Mouse (Mus musculus): ENCODE results near the gene Hadhb. TPM values are rescaled to one million over a fixed set of nuclear protein-coding genes. Genes with fewer than 3 reads are reported as not detected.

Gene Hadhb
- 340 and 367 TPM in 2 replicates for polyA plus RNA-seq (2015; fragmentation: Nextera tagmentation; extraction: Ambion mirVana)

GRCm38 (mm10) chr5:30154474-30155394 is at the start of gene Hadhb, which contains the start of gene Hadha:
TSS of gene Hadhb (plus strand) at chr5:30155248.
TSS of gene Hadha (minus strand) at chr5:30155162.
- H3K4me3 ChIP-seq (ENCODE audit: low read length) = peak within 1 kb of the TSS; percentile 91
- WGBS = under 1% methylated on average over 53 of the region's 53 CpGs
- H3K9ac ChIP-seq (ENCODE audit: low read depth, low read length) = peak within 1 kb of the TSS; percentile 95
- H3K36me3 ChIP-seq (ENCODE audit: control insufficient read depth, insufficient read depth, low read length) = no peaks in the 10 kb centered on the region
- peaks cover 8% of the 10 kb centered on the region for H3K4me1 ChIP-seq (ENCODE audit: control insufficient read depth, insufficient read depth, low read length)
- H3K4me2 ChIP-seq (ENCODE audit: low read depth, low read length) = peak within 1 kb of the TSS; percentile 58
- peak within 1 kb of the TSS; percentile 94 for H3K27ac ChIP-seq (ENCODE audit: low read length)
- ATAC-seq = peak; percentile 90
- no peaks in the 10 kb centered on the region for H3K9me3 ChIP-seq (ENCODE audit: control insufficient read depth, low read length)
- H3K27me3 ChIP-seq (replicated peaks; ENCODE audit: control insufficient read depth, insufficient read depth, low read length) = no peaks in the 10 kb centered on the region

- WGBS = 5% methylated on average over 29 of the region's 29 CpGs
- peak within 1 kb of the TSS; percentile 57 for H3K9ac ChIP-seq (ENCODE audit: low read depth, low read length)
- H3K9me3 ChIP-seq (ENCODE audit: control insufficient read depth, low read length) = no peaks in the 10 kb centered on the region
- H3K4me2 ChIP-seq (ENCODE audit: low read depth, low read length) = peak within 1 kb of the TSS; percentile 97
- ATAC-seq = no peak
- H3K36me3 ChIP-seq (ENCODE audit: control insufficient read depth, insufficient read depth, low read length) = no peaks in the 10 kb centered on the region
- H3K4me3 ChIP-seq (ENCODE audit: low read length) = peak within 1 kb of the TSS; percentile 56
- H3K27me3 ChIP-seq (replicated peaks; ENCODE audit: control insufficient read depth, insufficient read depth, low read length) = peaks cover 33% of the 10 kb centered on the region
- peaks cover 21% of the 10 kb centered on the region for H3K4me1 ChIP-seq (ENCODE audit: control insufficient read depth, insufficient read depth, low read length)
- H3K27ac ChIP-seq (ENCODE audit: low read length) = no peak within 1 kb of the TSS
Observed at GRCm38 (mm10) chr5:30105668-30106300, 49.3 kb upstream of the Hadhb start, which contains the start of gene 3110082J24Rik. TSS of gene 3110082J24Rik (minus strand) at chr5:30106086.

GRCm38 (mm10) chr5:30106756-30107155 is 48.3 kb upstream of the Hadhb start:
- no peaks in the 10 kb centered on the region for H3K9me3 ChIP-seq (ENCODE audit: control insufficient read depth, low read length)
- H3K4me1 ChIP-seq (ENCODE audit: control insufficient read depth, insufficient read depth, low read length) = peaks cover 31% of the 10 kb centered on the region
- peaks cover 33% of the 10 kb centered on the region for H3K27me3 ChIP-seq (replicated peaks; ENCODE audit: control insufficient read depth, insufficient read depth, low read length)
- no peak overlapping the region for H3K9ac ChIP-seq (ENCODE audit: low read depth, low read length)
- no peaks in the 10 kb centered on the region for H3K36me3 ChIP-seq (ENCODE audit: control insufficient read depth, insufficient read depth, low read length)
- no peak for ATAC-seq
- H3K4me2 ChIP-seq (ENCODE audit: low read depth, low read length) = no peak overlapping the region
- no peak overlapping the region for H3K27ac ChIP-seq (ENCODE audit: low read length)
- H3K4me3 ChIP-seq (ENCODE audit: low read length) = no peak overlapping the region
- WGBS = 39% methylated on average over 2 of the region's 2 CpGs

- H3K9ac ChIP-seq (ENCODE audit: low read depth, low read length) = no peak overlapping the region
- H3K27ac ChIP-seq (ENCODE audit: low read length) = no peak overlapping the region
- WGBS = 15% methylated on average over 7 of the region's 7 CpGs
- peaks cover 31% of the 10 kb centered on the region for H3K4me1 ChIP-seq (ENCODE audit: control insufficient read depth, insufficient read depth, low read length)
- H3K9me3 ChIP-seq (ENCODE audit: control insufficient read depth, low read length) = no peaks in the 10 kb centered on the region
- no peak overlapping the region for H3K4me2 ChIP-seq (ENCODE audit: low read depth, low read length)
- no peaks in the 10 kb centered on the region for H3K36me3 ChIP-seq (ENCODE audit: control insufficient read depth, insufficient read depth, low read length)
- peaks cover 33% of the 10 kb centered on the region for H3K27me3 ChIP-seq (replicated peaks; ENCODE audit: control insufficient read depth, insufficient read depth, low read length)
- no peak overlapping the region for H3K4me3 ChIP-seq (ENCODE audit: low read length)
- no peak for ATAC-seq
Observed at GRCm38 (mm10) chr5:30107186-30107585, 47.9 kb upstream of the Hadhb start.

- Histone ChIP-seq H3K4me1 (ENCODE audit: control insufficient read depth, insufficient read depth, low read length) (peaks cover 31% of the 10 kb centered on the region), H3K27me3 (replicated peaks; ENCODE audit: control insufficient read depth, insufficient read depth, low read length) (peaks cover 33% of the 10 kb centered on the region), H3K9me3 (ENCODE audit: control insufficient read depth, low read length) (no peaks in the 10 kb centered on the region), H3K27ac (ENCODE audit: low read length) (no peak overlapping the region), H3K4me2 (ENCODE audit: low read depth, low read length) (no peak overlapping the region), H3K36me3 (ENCODE audit: control insufficient read depth, insufficient read depth, low read length) (no peaks in the 10 kb centered on the region), H3K9ac (ENCODE audit: low read depth, low read length) (no peak overlapping the region), H3K4me3 (ENCODE audit: low read length) (no peak overlapping the region)
- 35% methylated on average over 5 of the region's 5 CpGs for WGBS
- ATAC-seq = no peak
Observed at GRCm38 (mm10) chr5:30107611-30108041, 47.4 kb upstream of the Hadhb start.

GRCm38 (mm10) chr5:30108233-30108632 is 46.8 kb upstream of the Hadhb start:
- WGBS = 83% methylated on average over 6 of the region's 6 CpGs
- Histone ChIP-seq H3K9ac (ENCODE audit: low read depth, low read length) (no peak overlapping the region), H3K27me3 (replicated peaks; ENCODE audit: control insufficient read depth, insufficient read depth, low read length) (peaks cover 31% of the 10 kb centered on the region), H3K4me1 (ENCODE audit: control insufficient read depth, insufficient read depth, low read length) (peaks cover 31% of the 10 kb centered on the region), H3K9me3 (ENCODE audit: control insufficient read depth, low read length) (no peaks in the 10 kb centered on the region), H3K36me3 (ENCODE audit: control insufficient read depth, insufficient read depth, low read length) (no peaks in the 10 kb centered on the region), H3K4me3 (ENCODE audit: low read length) (no peak overlapping the region), H3K27ac (ENCODE audit: low read length) (no peak overlapping the region), H3K4me2 (ENCODE audit: low read depth, low read length) (no peak overlapping the region)
- no peak for ATAC-seq

GRCm38 (mm10) chr5:30109899-30110298 is 45.1 kb upstream of the Hadhb start:
- ATAC-seq = peak; percentile 63
- 56% methylated on average over 2 of the region's 2 CpGs for WGBS
- H3K4me2 ChIP-seq (ENCODE audit: low read depth, low read length) = peak overlapping the region; percentile 49
- H3K27me3 ChIP-seq (replicated peaks; ENCODE audit: control insufficient read depth, insufficient read depth, low read length) = peaks cover 23% of the 10 kb centered on the region
- no peaks in the 10 kb centered on the region for H3K36me3 ChIP-seq (ENCODE audit: control insufficient read depth, insufficient read depth, low read length)
- no peaks in the 10 kb centered on the region for H3K9me3 ChIP-seq (ENCODE audit: control insufficient read depth, low read length)
- 0 out of 2 replicates have a peak overlapping the region, but pooled peaks have one; percentile 38 for H3K9ac ChIP-seq (ENCODE audit: low read depth, low read length)
- H3K4me3 ChIP-seq (ENCODE audit: low read length) = no peak overlapping the region
- H3K27ac ChIP-seq (ENCODE audit: low read length) = peak overlapping the region; percentile 83
- H3K4me1 ChIP-seq (ENCODE audit: control insufficient read depth, insufficient read depth, low read length) = peaks cover 34% of the 10 kb centered on the region

GRCm38 (mm10) chr5:30110371-30111060 is 44.5 kb upstream of the Hadhb start:
- peak; percentile 68 for ATAC-seq
- H3K9me3 ChIP-seq (ENCODE audit: control insufficient read depth, low read length) = no peaks in the 10 kb centered on the region
- peaks cover 27% of the 10 kb centered on the region for H3K4me1 ChIP-seq (ENCODE audit: control insufficient read depth, insufficient read depth, low read length)
- H3K4me2 ChIP-seq (ENCODE audit: low read depth, low read length) = peak overlapping the region; percentile 49
- no peaks in the 10 kb centered on the region for H3K36me3 ChIP-seq (ENCODE audit: control insufficient read depth, insufficient read depth, low read length)
- peak overlapping the region; percentile 83 for H3K27ac ChIP-seq (ENCODE audit: low read length)
- H3K27me3 ChIP-seq (replicated peaks; ENCODE audit: control insufficient read depth, insufficient read depth, low read length) = peaks cover 17% of the 10 kb centered on the region
- peak overlapping the region; percentile 51 for H3K9ac ChIP-seq (ENCODE audit: low read depth, low read length)
- 10% methylated on average over 22 of the region's 22 CpGs for WGBS
- H3K4me3 ChIP-seq (ENCODE audit: low read length) = peak overlapping the region; percentile 22

- H3K9me3 ChIP-seq (ENCODE audit: control insufficient read depth, low read length) = no peaks in the 10 kb centered on the region
- no peaks in the 10 kb centered on the region for H3K36me3 ChIP-seq (ENCODE audit: control insufficient read depth, insufficient read depth, low read length)
- peaks cover 11% of the 10 kb centered on the region for H3K27me3 ChIP-seq (replicated peaks; ENCODE audit: control insufficient read depth, insufficient read depth, low read length)
- peak overlapping the region; percentile 51 for H3K9ac ChIP-seq (ENCODE audit: low read depth, low read length)
- peaks cover 25% of the 10 kb centered on the region for H3K4me1 ChIP-seq (ENCODE audit: control insufficient read depth, insufficient read depth, low read length)
- peak; percentile 23; the same call in 1 of the 2 replicates for ATAC-seq
- H3K4me2 ChIP-seq (ENCODE audit: low read depth, low read length) = peak overlapping the region; percentile 49
- peak overlapping the region; percentile 83 for H3K27ac ChIP-seq (ENCODE audit: low read length)
- H3K4me3 ChIP-seq (ENCODE audit: low read length) = peak overlapping the region; percentile 22
- WGBS = 6% methylated on average over 18 of the region's 18 CpGs
Observed at GRCm38 (mm10) chr5:30111126-30111525, 43.9 kb upstream of the Hadhb start.
